Mouse (Mus musculus): ENCODE data around the gene Wscd2. TPM values are rescaled to one million over a fixed set of nuclear protein-coding genes. Genes with fewer than 3 reads are reported as not detected.

Gene Wscd2
- polyA plus RNA-seq, 1 experiment from 2014 or later, result 5.6 TPM

GRCm38 (mm10) chr5:113591166-113591565, 101.0 kb downstream of the Wscd2 start:
- Histone ChIP-seq H3K9me3 (ENCODE audit: control insufficient read depth, low read length) (no peaks in the 10 kb centered on the region), H3K9ac (ENCODE audit: low read depth, low read length) (no peak overlapping the region), H3K4me2 (ENCODE audit: low read depth, low read length) (no peak overlapping the region), H3K36me3 (ENCODE audit: control insufficient read depth, insufficient read depth, low read length) (no peaks in the 10 kb centered on the region), H3K27me3 (replicated peaks; ENCODE audit: control insufficient read depth, insufficient read depth, low read length) (no peaks in the 10 kb centered on the region), H3K4me3 (ENCODE audit: low read length) (no peak overlapping the region), H3K27ac (ENCODE audit: low read length) (no peak overlapping the region), H3K4me1 (ENCODE audit: control insufficient read depth, insufficient read depth, low read length) (no peaks in the 10 kb centered on the region)
- WGBS, result 25% methylated on average over 3 of the region's 3 CpGs
- ATAC-seq, result no peak

- Histone ChIP-seq H3K27ac (ENCODE audit: low read length) (no peak overlapping the region), H3K4me2 (ENCODE audit: low read depth, low read length) (no peak overlapping the region), H3K27me3 (replicated peaks; ENCODE audit: control insufficient read depth, insufficient read depth, low read length) (no peaks in the 10 kb centered on the region), H3K4me1 (ENCODE audit: control insufficient read depth, insufficient read depth, low read length) (no peaks in the 10 kb centered on the region), H3K36me3 (ENCODE audit: control insufficient read depth, insufficient read depth, low read length) (no peaks in the 10 kb centered on the region), H3K9ac (ENCODE audit: low read depth, low read length) (no peak overlapping the region), H3K4me3 (ENCODE audit: low read length) (no peak overlapping the region), H3K9me3 (ENCODE audit: control insufficient read depth, low read length) (no peaks in the 10 kb centered on the region)
- no peak for ATAC-seq
- WGBS, result 28% methylated on average over 6 of the region's 6 CpGs
These were observed 101.7 kb downstream of the Wscd2 start for GRCm38 (mm10) chr5:113591751-113592230.

DNA sequence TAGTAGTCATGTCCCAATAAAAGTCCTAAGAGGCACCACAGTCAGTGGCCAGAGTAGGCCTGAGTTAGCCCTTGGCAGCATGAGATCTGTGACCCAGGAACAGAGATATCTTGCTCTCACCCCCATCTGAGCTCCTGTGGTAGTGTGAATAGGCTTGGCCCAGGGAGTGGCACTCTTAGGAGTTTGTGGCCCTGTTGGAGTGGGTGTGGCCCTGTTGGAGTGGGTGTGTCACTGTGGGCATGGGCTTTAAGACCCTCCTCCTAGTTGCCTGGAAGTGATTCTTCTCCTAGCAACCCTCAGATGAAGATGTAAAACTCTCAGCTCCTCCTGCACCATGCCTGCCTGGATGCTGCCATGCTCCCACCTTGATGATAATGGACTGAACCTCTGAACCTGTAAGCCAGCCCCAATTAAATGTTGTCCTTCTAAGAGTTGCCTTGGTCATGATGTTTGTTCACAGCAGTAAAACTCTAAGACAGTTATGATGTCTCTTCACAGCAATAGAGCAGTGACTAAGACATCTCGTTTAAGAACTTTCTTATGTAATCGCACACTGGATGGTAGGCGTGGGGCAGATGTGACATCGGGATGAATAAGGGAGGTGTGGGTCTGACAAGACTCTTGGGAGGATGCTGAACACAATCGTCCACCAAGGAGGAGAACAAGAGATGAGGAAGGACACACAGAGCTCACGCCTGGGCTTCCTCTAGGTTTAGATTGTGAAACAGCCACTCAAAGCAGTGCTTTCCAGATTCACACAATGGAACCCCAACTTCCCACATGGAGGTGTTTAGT, 104.0 kb downstream of the Wscd2 start:
- Histone ChIP-seq H3K36me3 (ENCODE audit: control insufficient read depth, insufficient read depth, low read length) (no peaks in the 10 kb centered on the region), H3K27ac (ENCODE audit: low read length) (no peak overlapping the region), H3K4me1 (ENCODE audit: control insufficient read depth, insufficient read depth, low read length) (no peaks in the 10 kb centered on the region), H3K4me2 (ENCODE audit: low read depth, low read length) (no peak overlapping the region), H3K9me3 (ENCODE audit: control insufficient read depth, low read length) (no peaks in the 10 kb centered on the region), H3K9ac (ENCODE audit: low read depth, low read length) (no peak overlapping the region), H3K27me3 (replicated peaks; ENCODE audit: control insufficient read depth, insufficient read depth, low read length) (no peaks in the 10 kb centered on the region), H3K4me3 (ENCODE audit: low read length) (no peak overlapping the region)
- no peak for ATAC-seq
- 82% methylated on average over 6 of the region's 6 CpGs for WGBS

GRCm38 (mm10) chr5:113596252-113596651, 106.1 kb downstream of the Wscd2 start:
- no peak overlapping the region for H3K4me2 ChIP-seq (ENCODE audit: low read depth, low read length)
- 80% methylated on average over 9 of the region's 9 CpGs for WGBS

DNA sequence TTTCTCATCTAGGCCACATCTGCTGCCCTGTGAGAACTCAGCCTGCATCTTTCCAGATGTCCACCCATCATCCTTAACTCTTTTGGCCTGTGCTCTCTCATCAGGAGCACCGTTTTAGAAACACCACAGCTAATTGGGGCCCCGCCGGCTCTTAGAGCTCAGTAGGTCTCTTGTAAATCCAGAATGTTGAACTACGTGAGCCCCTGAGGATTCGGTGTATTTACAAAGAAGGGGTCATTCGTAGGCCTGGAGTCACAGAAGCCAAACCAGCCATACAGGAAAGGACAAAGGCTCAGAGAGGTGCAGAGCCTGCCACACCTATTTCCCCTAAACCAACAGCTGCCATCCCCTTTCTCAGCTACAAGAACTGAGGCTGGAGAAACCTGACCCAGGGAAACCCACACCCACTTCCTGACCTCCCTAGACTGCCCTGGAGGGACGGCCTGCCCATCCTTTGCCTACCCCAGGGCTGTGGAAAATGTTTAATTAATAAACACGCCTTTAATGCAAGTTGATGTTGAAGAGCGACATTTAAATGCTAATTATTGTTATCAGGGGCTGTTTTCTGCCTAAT, 106.7 kb downstream of the Wscd2 start:
- Histone ChIP-seq H3K4me1 (ENCODE audit: control insufficient read depth, insufficient read depth, low read length) (no peaks in the 10 kb centered on the region), H3K4me2 (ENCODE audit: low read depth, low read length) (no peak overlapping the region), H3K9me3 (ENCODE audit: control insufficient read depth, low read length) (no peaks in the 10 kb centered on the region), H3K27ac (ENCODE audit: low read length) (no peak overlapping the region), H3K4me3 (ENCODE audit: low read length) (no peak overlapping the region), H3K9ac (ENCODE audit: low read depth, low read length) (no peak overlapping the region), H3K36me3 (ENCODE audit: control insufficient read depth, insufficient read depth, low read length) (no peaks in the 10 kb centered on the region), H3K27me3 (replicated peaks; ENCODE audit: control insufficient read depth, insufficient read depth, low read length) (no peaks in the 10 kb centered on the region)
- ATAC-seq, result no peak
- WGBS, result 67% methylated on average over 9 of the region's 9 CpGs

More at GRCm38 (mm10) chr5:113596252-113596651, 106.1 kb downstream of the Wscd2 start:
- no peaks in the 10 kb centered on the region for H3K27me3 ChIP-seq (replicated peaks; ENCODE audit: control insufficient read depth, insufficient read depth, low read length)
- no peaks in the 10 kb centered on the region for H3K9me3 ChIP-seq (ENCODE audit: control insufficient read depth, low read length)
- no peak overlapping the region for H3K4me3 ChIP-seq (ENCODE audit: low read length)
- no peaks in the 10 kb centered on the region for H3K4me1 ChIP-seq (ENCODE audit: control insufficient read depth, insufficient read depth, low read length)
- ATAC-seq, result no peak
- H3K27ac ChIP-seq (ENCODE audit: low read length), result no peak overlapping the region
- H3K9ac ChIP-seq (ENCODE audit: low read depth, low read length), result no peak overlapping the region
- no peaks in the 10 kb centered on the region for H3K36me3 ChIP-seq (ENCODE audit: control insufficient read depth, insufficient read depth, low read length)

DNA sequence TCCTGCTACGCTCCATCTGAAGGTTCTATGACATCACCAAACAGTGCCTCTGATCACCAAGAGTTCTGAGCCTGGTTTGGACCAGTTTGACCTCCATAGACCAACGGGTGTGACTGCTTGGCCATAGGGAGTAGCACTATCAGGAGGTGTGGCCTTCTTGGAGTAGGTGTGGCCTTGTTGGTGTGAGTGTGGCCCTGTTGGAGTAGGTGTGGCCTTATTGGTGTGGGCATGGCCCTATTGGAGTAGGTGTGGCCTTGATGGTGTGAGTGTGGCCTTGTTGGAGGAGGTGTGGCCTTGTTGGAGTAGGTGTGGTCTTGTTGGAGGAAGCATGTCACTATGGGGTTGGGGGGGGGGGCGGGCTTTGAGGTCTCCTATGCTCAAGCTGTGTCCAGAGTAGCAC, 110.0 kb downstream of the Wscd2 start:
- H3K27me3 ChIP-seq (replicated peaks; ENCODE audit: control insufficient read depth, insufficient read depth, low read length), result no peaks in the 10 kb centered on the region
- no peaks in the 10 kb centered on the region for H3K4me1 ChIP-seq (ENCODE audit: control insufficient read depth, insufficient read depth, low read length)
- H3K4me2 ChIP-seq (ENCODE audit: low read depth, low read length), result no peak overlapping the region
- no peaks in the 10 kb centered on the region for H3K36me3 ChIP-seq (ENCODE audit: control insufficient read depth, insufficient read depth, low read length)
- no peaks in the 10 kb centered on the region for H3K9me3 ChIP-seq (ENCODE audit: control insufficient read depth, low read length)
- ATAC-seq, result no peak
- 86% methylated on average over 3 of the region's 3 CpGs for WGBS
- H3K9ac ChIP-seq (ENCODE audit: low read depth, low read length), result no peak overlapping the region
- no peak overlapping the region for H3K27ac ChIP-seq (ENCODE audit: low read length)
- H3K4me3 ChIP-seq (ENCODE audit: low read length), result no peak overlapping the region

DNA sequence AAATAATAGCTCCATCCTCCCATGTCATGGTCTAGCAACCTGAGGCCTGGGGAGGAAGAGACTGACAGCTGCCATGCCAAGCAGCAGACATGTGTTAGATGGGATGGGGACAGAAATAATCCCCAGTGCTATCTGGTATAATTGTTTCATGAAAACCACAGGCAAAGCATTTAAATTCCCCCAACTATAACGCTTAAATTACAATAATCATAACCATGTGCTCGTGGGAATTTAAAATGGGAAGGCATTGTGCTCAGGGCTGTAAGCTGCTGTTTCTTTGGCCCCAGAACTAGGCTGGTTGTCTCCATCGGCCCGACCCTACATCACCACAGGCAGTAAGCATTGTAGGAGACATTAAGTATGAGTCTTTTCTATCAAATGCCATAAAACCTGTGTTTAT, 110.7 kb downstream of the Wscd2 start:
- Histone ChIP-seq H3K27ac (ENCODE audit: low read length) (no peak overlapping the region), H3K9me3 (ENCODE audit: control insufficient read depth, low read length) (no peaks in the 10 kb centered on the region), H3K36me3 (ENCODE audit: control insufficient read depth, insufficient read depth, low read length) (no peaks in the 10 kb centered on the region), H3K27me3 (replicated peaks; ENCODE audit: control insufficient read depth, insufficient read depth, low read length) (no peaks in the 10 kb centered on the region), H3K9ac (ENCODE audit: low read depth, low read length) (no peak overlapping the region), H3K4me3 (ENCODE audit: low read length) (no peak overlapping the region), H3K4me1 (ENCODE audit: control insufficient read depth, insufficient read depth, low read length) (no peaks in the 10 kb centered on the region), H3K4me2 (ENCODE audit: low read depth, low read length) (no peak overlapping the region)
- ATAC-seq, result no peak
- 83% methylated on average over 4 of the region's 4 CpGs for WGBS

- no peak overlapping the region for H3K4me3 ChIP-seq (ENCODE audit: low read length)
- no peak overlapping the region for H3K4me2 ChIP-seq (ENCODE audit: low read depth, low read length)
- H3K36me3 ChIP-seq (ENCODE audit: control insufficient read depth, insufficient read depth, low read length), result no peaks in the 10 kb centered on the region
- no peak overlapping the region for H3K9ac ChIP-seq (ENCODE audit: low read depth, low read length)
- H3K4me1 ChIP-seq (ENCODE audit: control insufficient read depth, insufficient read depth, low read length), result peaks cover 4% of the 10 kb centered on the region; the same call in 1 of the 2 replicates
- no peaks in the 10 kb centered on the region for H3K27me3 ChIP-seq (replicated peaks; ENCODE audit: control insufficient read depth, insufficient read depth, low read length)
- no peaks in the 10 kb centered on the region for H3K9me3 ChIP-seq (ENCODE audit: control insufficient read depth, low read length)
- no peak for ATAC-seq
- no peak overlapping the region for H3K27ac ChIP-seq (ENCODE audit: low read length)
- 78% methylated on average over 9 of the region's 9 CpGs for WGBS
These were observed 113.3 kb downstream of the Wscd2 start for GRCm38 (mm10) chr5:113603471-113603870.

DNA sequence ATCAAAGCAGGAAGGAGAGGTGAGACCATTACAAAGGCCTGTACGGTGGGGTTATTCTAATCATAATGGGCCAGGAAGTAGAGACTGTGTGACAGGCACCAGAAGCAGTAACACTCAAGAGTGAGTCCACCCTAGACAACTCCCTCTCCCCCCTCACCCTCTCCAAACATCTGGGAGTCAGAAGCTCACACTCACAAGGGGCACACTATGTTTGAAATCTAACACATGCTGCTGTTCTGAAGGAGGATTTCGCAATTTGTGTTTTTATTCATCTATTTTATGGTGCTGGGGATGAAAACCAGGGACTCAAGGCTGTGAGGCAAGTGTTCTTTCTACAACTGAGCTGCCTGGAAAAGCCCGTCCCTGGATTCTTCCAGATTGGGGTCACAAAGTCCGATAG, 114.6 kb downstream of the Wscd2 start:
- H3K4me1 ChIP-seq (ENCODE audit: control insufficient read depth, insufficient read depth, low read length), result peaks cover 4% of the 10 kb centered on the region; the same call in 1 of the 2 replicates
- H3K27me3 ChIP-seq (replicated peaks; ENCODE audit: control insufficient read depth, insufficient read depth, low read length), result no peaks in the 10 kb centered on the region
- H3K36me3 ChIP-seq (ENCODE audit: control insufficient read depth, insufficient read depth, low read length), result no peaks in the 10 kb centered on the region
- no peaks in the 10 kb centered on the region for H3K9me3 ChIP-seq (ENCODE audit: control insufficient read depth, low read length)
- no peak overlapping the region for H3K4me3 ChIP-seq (ENCODE audit: low read length)
- no peak for ATAC-seq
- 65% methylated on average over 4 of the region's 4 CpGs for WGBS
- no peak overlapping the region for H3K4me2 ChIP-seq (ENCODE audit: low read depth, low read length)
- H3K9ac ChIP-seq (ENCODE audit: low read depth, low read length), result no peak overlapping the region
- no peak overlapping the region for H3K27ac ChIP-seq (ENCODE audit: low read length)

All from intestine, embryonic 16.5 days (tissue).